Mouse (Mus musculus): ENCODE results near the gene Wdr59.

GRCm38 (mm10) chr8:111491191-111491590 is 30.7 kb downstream of the Wdr59 start:
- TF ChIP-seq CTCF (IDR thresholded peaks at IDR 0.05; ENCODE audit: low read depth, low read length) (no peak), GATA1 (IDR thresholded peaks at IDR 0.05; ENCODE audit: borderline replicate concordance, low read length) (no peak), GATA2 (IDR thresholded peaks at IDR 0.05; ENCODE audit: borderline replicate concordance, low read depth, low read length) (no peak)

All from G1E (cell line).